Mouse (Mus musculus): ENCODE measurements around the gene Fgfr1op.
"Not testable (repeated sequence)": the region's sequence is repeated elsewhere in the genome, so short reads cannot be mapped to it uniquely, and the experiment has no call there.

- TF ChIP-seq CTCF, EP300 (IDR thresholded peaks at IDR 0.05; ENCODE audit: low read depth): not testable (repeated sequence)
Observed at GRCm38 (mm10) chr17:8124586-8124985, 40.7 kb upstream of the Fgfr1op start.

Measured in heart, postnatal 0 days (tissue).